Mouse (Mus musculus) MEL (cell line): ENCODE results near the gene Psma2.

ENCODE experiments used
- CTCF ChIP-seq, 3 experiments: IDR thresholded peaks in 2 of 3; conservative IDR thresholded peaks in 1 of 3; 2 replicates each; pipeline ENCODE4 v1.5.1; 2011 to 2012; ENCODE audit warnings: low read length in 3 of 3, low read depth in 2 of 3, mild to moderate bottlenecking in 2 of 3, improper control_type of control experiment in 1 of 3, inconsistent platforms in 1 of 3, mixed read lengths in 1 of 3, moderate library complexity in 1 of 3; ENCODE audit not compliant: control insufficient read depth in 1 of 3, insufficient read depth in 1 of 3, poor library complexity in 1 of 3, severe bottlenecking in 1 of 3
- E2F4 ChIP-seq: IDR thresholded peaks from 2 replicates; pipeline ENCODE4 v1.6.1; 2011; ENCODE audit warnings: low read depth, low read length, improper control_type of control experiment, borderline replicate concordance
- JUND ChIP-seq: IDR thresholded peaks from 2 replicates; pipeline ENCODE4 v1.6.1; 2011; ENCODE audit warnings: low read depth, mild to moderate bottlenecking, improper control_type of control experiment, low read length
- POLR2A ChIP-seq, 2 experiments: IDR thresholded peaks; 2 replicates each; pipeline ENCODE4 v1.6.1; 2011 to 2012; ENCODE audit warnings: low read length in 2 of 2, mild to moderate bottlenecking in 2 of 2, control low read depth in 1 of 2, improper control_type of control experiment in 1 of 2, low read depth in 1 of 2, moderate library complexity in 1 of 2; ENCODE audit not compliant: control insufficient read depth in 1 of 2, insufficient read depth in 1 of 2, poor library complexity in 1 of 2
- RAD21 ChIP-seq: IDR thresholded peaks from 2 replicates; pipeline ENCODE4 v1.6.1; 2011; ENCODE audit warnings: mild to moderate bottlenecking, low read depth, low read length, improper control_type of control experiment
- SMC3 ChIP-seq: IDR thresholded peaks from 2 replicates; pipeline ENCODE4 v1.6.1; 2011; ENCODE audit warnings: low read depth, low read length, improper control_type of control experiment
- USF2 ChIP-seq, 2 experiments: IDR thresholded peaks; 2 replicates each; pipeline ENCODE4 v1.6.1; 2011 to 2012; ENCODE audit warnings: improper control_type of control experiment in 2 of 2, low read length in 2 of 2, borderline replicate concordance in 1 of 2, inconsistent platforms in 1 of 2, low read depth in 1 of 2, mild to moderate bottlenecking in 1 of 2; ENCODE audit not compliant: insufficient read depth in 1 of 2

DNA sequence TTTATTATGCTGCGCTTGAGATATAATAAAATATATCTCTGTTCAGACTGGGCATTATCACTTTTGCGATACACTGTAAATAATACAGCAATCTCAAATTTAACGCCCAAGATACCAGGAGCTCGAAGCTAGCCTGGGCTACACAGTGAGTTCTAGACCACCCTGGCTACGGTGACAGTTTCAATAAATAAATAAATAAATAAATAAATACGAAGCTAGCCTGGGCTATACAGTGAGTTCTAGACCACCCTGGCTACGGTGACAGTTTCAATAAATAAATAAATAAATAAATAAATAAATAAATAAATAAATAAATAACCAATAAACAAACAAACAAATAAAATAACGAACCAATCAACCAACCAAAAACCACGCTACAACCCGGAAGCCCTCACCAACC lies 577 bp upstream of the Psma2 start:
- no peak for TF ChIP-seq CTCF (IDR thresholded peaks at IDR 0.05 in 2 of 3, conservative IDR thresholded peaks at IDR 0.05 in 1 of 3; ENCODE audit: control insufficient read depth in 1 of 3, insufficient read depth in 1 of 3, low read depth in 2 of 3, low read length in 3 of 3, poor library complexity in 1 of 3, severe bottlenecking in 1 of 3)
- TF ChIP-seq USF2 (IDR thresholded peaks at IDR 0.05; ENCODE audit: borderline replicate concordance in 1 of 2, insufficient read depth in 1 of 2, low read depth in 1 of 2, low read length in 2 of 2), result no peak
- no peak for TF ChIP-seq POLR2A (IDR thresholded peaks at IDR 0.05; ENCODE audit: control insufficient read depth in 1 of 2, insufficient read depth in 1 of 2, low read depth in 1 of 2, low read length in 2 of 2, poor library complexity in 1 of 2)
- no peak for TF ChIP-seq RAD21
- TF ChIP-seq E2F4, result no peak
- TF ChIP-seq JUND, result no peak
- TF ChIP-seq SMC3, result no peak
